Mouse (Mus musculus): ENCODE results near the gene AC131692.1.

AC131692.1 gene

GRCm38 (mm10) chr19:6067724-6068415 lies 26.3 kb upstream of the AC131692.1 start, which contains the start of gene Tm7sf2:
Gene Tm7sf2, minus strand, starts transcription at chr19:6068373.
- DNase-seq (ENCODE audit: low read depth, low spot score), result peak; percentile 84

GRCm38 (mm10) chr19:6068951-6069350 lies 25.3 kb upstream of the AC131692.1 start:
- DNase-seq (ENCODE audit: low read depth, low spot score), result peak; percentile 73

- DNase-seq (ENCODE audit: low read depth, low spot score), result no peak
These were observed 24.4 kb upstream of the AC131692.1 start for GRCm38 (mm10) chr19:6069851-6070250.

GRCm38 (mm10) chr19:6070571-6071250 lies 23.5 kb upstream of the AC131692.1 start:
- DNase-seq (ENCODE audit: low read depth, low spot score), result no peak

GRCm38 (mm10) chr19:6071261-6071660 lies 23.0 kb upstream of the AC131692.1 start:
- no peak for DNase-seq (ENCODE audit: low read depth, low spot score)

- no peak for DNase-seq (ENCODE audit: low read depth, low spot score)
These were observed 20.3 kb upstream of the AC131692.1 start for GRCm38 (mm10) chr19:6073889-6074288.

GRCm38 (mm10) chr19:6076564-6077393 lies 17.4 kb upstream of the AC131692.1 start, which contains the start of gene Vps51:
Gene Vps51, minus strand, starts transcription at chr19:6077231.
- peak; percentile 98 for DNase-seq (ENCODE audit: low read depth, low spot score)

- no peak for DNase-seq (ENCODE audit: low read depth, low spot score)
These were observed 14.2 kb upstream of the AC131692.1 start, which contains the start of gene Tmem262 for GRCm38 (mm10) chr19:6079983-6080480. Gene Tmem262, plus strand, starts transcription at chr19:6080033.

- DNase-seq (ENCODE audit: low read depth, low spot score), result no peak
These were observed 12.1 kb upstream of the AC131692.1 start, which contains the start of gene Gm28374 for GRCm38 (mm10) chr19:6082156-6082555. Gene Gm28374, minus strand, starts transcription at chr19:6082256.

GRCm38 (mm10) chr19:6084478-6085248 lies 9.6 kb upstream of the AC131692.1 start, which contains the start of the genes Zfpl1 and Cdca5:
Gene Zfpl1, minus strand, starts transcription at chr19:6084956.
Gene Cdca5, plus strand, starts transcription at chr19:6084983.
- DNase-seq (ENCODE audit: low read depth, low spot score), result peak; percentile 99

GRCm38 (mm10) chr19:6085417-6085879 lies 8.8 kb upstream of the AC131692.1 start:
- DNase-seq (ENCODE audit: low read depth, low spot score), result peak; percentile 92

- DNase-seq (ENCODE audit: low read depth, low spot score), result no peak
These were observed 5.4 kb upstream of the AC131692.1 start for GRCm38 (mm10) chr19:6088841-6089240.

GRCm38 (mm10) chr19:6097847-6098246 lies 3.6 kb downstream of the AC131692.1 start:
- DNase-seq (ENCODE audit: low read depth, low spot score), result no peak

- no peak for DNase-seq (ENCODE audit: low read depth, low spot score)
These were observed 7.0 kb downstream of the AC131692.1 start for GRCm38 (mm10) chr19:6101186-6101585.

GRCm38 (mm10) chr19:6102169-6102853 lies 8.1 kb downstream of the AC131692.1 start:
- no peak for DNase-seq (ENCODE audit: low read depth, low spot score)

GRCm38 (mm10) chr19:6104476-6104875 lies 10.3 kb downstream of the AC131692.1 start:
- DNase-seq (ENCODE audit: low read depth, low spot score), result no peak

- no peak for DNase-seq (ENCODE audit: low read depth, low spot score)
These were observed 11.4 kb downstream of the AC131692.1 start, which contains the start of gene Naaladl1 for GRCm38 (mm10) chr19:6105586-6105985. Gene Naaladl1, plus strand, starts transcription at chr19:6105782.

- DNase-seq (ENCODE audit: low read depth, low spot score), result no peak
These were observed 18.9 kb downstream of the AC131692.1 start for GRCm38 (mm10) chr19:6113116-6113515.

- no peak for DNase-seq (ENCODE audit: low read depth, low spot score)
These were observed 22.1 kb downstream of the AC131692.1 start for GRCm38 (mm10) chr19:6116113-6116850.

Measured in 3T3-L1 (cell line).